Mouse (Mus musculus): Measurements from ENCODE around the gene Shroom1.
"Not testable (repeated sequence)": the region's sequence is repeated elsewhere in the genome, so short reads cannot be mapped to it uniquely, and the experiment has no call there.

The Shroom1 gene

GRCm38 (mm10) chr11:53456474-53457371 lies at the start of gene Shroom1, which contains the start of gene Gm10447:
TSS of gene Shroom1 (plus strand) at chr11:53457205.
TSS of gene Gm10447 (minus strand) at chr11:53457110.
- DNase-seq (ENCODE audit: low spot score), result no peak

- DNase-seq (ENCODE audit: low spot score), result no peak
These were observed 45.3 kb upstream of the Shroom1 start for GRCm38 (mm10) chr11:53411738-53412137.

DNA sequence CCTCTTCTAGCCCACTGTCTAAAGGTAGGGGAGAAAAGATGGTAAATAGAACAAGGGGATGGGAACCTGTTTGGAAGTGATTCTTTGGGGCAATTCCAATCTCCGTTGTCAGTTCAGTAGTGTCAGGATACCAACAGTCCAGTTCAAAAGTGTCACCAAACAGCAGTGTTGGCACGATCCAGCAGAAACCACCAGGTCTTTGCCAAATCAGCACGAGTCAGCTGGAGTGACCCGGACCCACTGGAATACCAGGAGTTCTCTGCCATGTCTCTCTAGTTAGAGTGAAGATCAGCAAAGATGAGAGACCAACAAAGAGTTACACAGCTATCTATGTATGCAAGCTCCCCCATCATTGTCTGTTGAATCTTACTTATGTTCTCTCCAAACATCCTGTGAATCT lies 43.1 kb upstream of the Shroom1 start:
- DNase-seq (ENCODE audit: low spot score), result no peak

GRCm38 (mm10) chr11:53418048-53418447 lies 39.0 kb upstream of the Shroom1 start:
- no peak for DNase-seq (ENCODE audit: low spot score)

DNA sequence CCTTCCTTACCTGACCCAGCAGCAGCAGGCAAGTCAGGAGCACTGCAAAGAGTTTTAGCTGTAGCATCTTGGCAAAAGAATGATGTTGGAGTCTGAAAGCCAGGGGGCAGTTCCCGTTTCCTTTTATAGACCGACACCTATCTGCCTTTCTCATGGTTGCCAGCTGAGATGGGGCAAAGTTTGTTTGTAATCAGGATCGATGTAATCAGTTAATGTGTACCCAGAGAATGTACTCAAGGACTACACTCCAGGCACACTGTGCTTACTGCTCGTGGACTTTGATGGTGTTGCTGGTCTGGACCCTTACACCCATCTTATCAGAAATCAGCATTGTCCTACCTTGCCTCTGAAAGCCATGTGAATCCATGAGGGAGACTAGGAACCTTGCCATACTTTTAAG lies 34.0 kb upstream of the Shroom1 start, which contains the start of gene Leap2:
TSS of gene Leap2 (minus strand) at position 135 of the 400 bp plus-strand sequence.
- no peak for DNase-seq (ENCODE audit: low spot score)

GRCm38 (mm10) chr11:53424826-53425225 lies 32.2 kb upstream of the Shroom1 start:
- no peak for DNase-seq (ENCODE audit: low spot score)

- no peak for DNase-seq (ENCODE audit: low spot score)
These were observed 31.8 kb upstream of the Shroom1 start for GRCm38 (mm10) chr11:53425251-53425650.

DNA sequence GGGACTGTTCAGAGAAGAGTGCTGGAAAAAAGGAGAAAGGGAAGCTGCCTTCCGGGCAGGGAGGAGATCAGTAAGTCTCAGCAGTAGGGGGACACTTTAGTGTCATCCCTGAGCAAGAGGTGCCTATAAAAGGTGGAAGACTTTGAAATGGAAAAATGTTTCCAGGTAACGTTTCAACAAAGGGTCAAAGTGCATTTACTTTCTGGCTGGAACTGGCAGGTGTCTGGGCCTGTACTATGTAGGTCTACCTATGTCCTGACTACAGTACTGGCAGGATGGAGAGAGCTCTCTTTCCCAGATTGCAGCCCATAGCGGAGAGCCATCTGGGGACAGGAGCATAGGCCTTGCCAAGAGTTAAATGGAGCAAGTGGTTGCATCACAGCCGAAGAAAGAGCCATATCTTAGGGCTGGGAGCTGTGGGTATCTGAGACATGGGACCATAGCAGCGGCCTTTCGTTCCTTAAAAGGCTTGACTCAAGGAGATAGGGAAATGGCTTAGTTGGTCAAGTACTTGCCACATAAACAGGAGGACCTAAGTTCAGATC lies 31.2 kb upstream of the Shroom1 start:
- no peak for DNase-seq (ENCODE audit: low spot score)

GRCm38 (mm10) chr11:53426914-53427313 lies 30.1 kb upstream of the Shroom1 start:
- DNase-seq (ENCODE audit: low spot score), result not testable (repeated sequence)

- DNase-seq (ENCODE audit: low spot score), result no peak
These were observed 28.9 kb upstream of the Shroom1 start for GRCm38 (mm10) chr11:53427993-53428715.

- DNase-seq (ENCODE audit: low spot score), result no peak
These were observed 28.3 kb upstream of the Shroom1 start for GRCm38 (mm10) chr11:53428716-53429057.

DNA sequence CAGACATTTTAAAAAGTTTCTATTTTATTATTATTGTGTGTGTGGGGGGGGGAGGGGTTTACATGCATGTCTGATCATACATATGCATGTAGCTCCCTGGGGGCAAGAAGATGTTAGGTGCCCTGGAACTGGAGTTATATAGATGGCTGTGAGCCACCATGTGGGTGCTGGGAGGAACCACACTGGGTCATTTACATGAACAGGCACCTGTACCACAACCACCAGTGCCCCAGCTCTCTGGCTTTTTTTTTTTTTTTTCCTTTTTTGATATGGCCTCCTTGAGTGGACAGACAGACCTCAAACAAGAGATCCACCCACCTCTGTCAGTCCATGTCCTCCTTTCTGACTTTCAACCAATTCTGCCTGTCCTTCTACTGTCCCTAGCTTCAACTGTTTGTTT lies 27.8 kb upstream of the Shroom1 start:
- no peak for DNase-seq (ENCODE audit: low spot score)

- DNase-seq (ENCODE audit: low spot score), result no peak
These were observed 26.7 kb upstream of the Shroom1 start for GRCm38 (mm10) chr11:53430300-53430669.

- DNase-seq (ENCODE audit: low spot score), result peak; percentile 92
These were observed 26.2 kb upstream of the Shroom1 start, which contains the start of the genes Uqcrq and Gdf9 for GRCm38 (mm10) chr11:53430670-53431346. TSS of gene Uqcrq (minus strand) at chr11:53430831. TSS of gene Gdf9 (plus strand) at chr11:53431023.

DNA sequence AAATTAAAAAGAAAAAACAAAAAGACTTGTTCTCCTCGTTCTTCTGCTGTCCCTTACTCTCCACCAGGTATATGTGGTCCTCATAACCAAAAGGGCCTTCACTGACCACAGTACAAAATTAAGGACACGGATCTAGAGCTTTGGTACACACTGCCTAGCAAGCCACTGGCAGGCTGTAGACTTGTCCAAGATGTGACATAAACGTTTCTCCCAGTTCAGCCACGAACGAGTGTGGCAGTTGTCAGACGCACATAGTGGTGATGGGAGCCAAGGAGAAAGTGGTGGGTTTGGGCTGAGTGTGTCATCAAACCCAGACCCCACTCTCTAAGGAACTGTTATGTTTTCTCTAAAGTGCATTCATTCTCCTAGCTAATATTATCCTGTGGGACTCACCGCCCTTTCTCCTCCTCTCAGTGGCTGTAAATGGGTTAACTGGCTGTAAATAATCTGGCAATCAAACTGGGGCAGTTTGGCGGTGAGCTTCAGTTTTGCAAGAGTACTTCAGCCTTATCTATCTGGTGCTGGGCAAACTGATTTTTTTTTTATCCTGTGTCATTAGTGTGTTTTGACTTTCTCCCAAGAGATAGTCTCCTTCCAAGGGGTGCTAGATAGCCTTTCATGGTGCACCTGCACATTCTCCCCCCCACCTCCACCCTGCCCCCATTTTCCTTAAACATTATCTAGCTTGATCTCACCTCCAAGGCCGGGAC lies 25.5 kb upstream of the Shroom1 start:
- DNase-seq (ENCODE audit: low spot score), result no peak

DNA sequence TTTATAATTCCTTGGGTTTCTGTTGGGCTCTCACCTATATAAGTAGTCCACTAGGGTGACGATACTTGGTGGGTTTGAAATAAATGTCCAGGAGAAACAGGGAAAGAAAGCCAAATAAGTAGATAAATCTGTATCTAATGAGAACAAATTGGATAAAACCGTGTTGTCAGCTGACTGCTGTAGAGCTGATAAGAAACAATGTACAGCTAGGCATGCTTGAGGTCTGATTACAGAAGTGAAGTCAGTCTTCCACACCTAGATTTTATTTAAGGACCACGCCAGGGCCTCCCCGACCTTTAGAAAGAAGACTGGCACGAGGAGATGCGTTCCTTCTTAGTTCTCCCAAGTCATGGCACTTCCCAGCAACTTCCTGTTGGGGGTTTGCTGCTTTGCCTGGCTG lies 23.9 kb upstream of the Shroom1 start:
- no peak for DNase-seq (ENCODE audit: low spot score)

DNA sequence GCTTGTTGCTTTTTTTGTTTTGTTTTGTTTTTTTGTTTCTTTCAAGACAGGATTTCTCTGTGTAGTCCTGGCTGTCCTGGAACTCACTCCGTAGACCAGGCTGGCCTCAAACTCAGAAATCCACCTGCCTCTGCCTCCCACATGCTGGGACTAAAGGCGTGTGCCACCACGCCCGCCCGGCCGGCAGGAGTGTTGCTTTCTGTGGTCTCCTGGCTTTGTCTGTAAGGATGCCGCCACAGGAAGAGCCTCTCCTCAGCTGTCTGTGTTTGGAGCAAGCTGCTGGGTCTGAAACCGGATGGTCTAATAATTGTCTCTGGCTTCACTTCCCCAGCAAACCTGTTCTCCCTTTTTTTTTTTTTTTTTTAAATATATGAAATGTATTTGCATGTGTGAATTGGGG lies 21.5 kb upstream of the Shroom1 start:
- no peak for DNase-seq (ENCODE audit: low spot score)

DNA sequence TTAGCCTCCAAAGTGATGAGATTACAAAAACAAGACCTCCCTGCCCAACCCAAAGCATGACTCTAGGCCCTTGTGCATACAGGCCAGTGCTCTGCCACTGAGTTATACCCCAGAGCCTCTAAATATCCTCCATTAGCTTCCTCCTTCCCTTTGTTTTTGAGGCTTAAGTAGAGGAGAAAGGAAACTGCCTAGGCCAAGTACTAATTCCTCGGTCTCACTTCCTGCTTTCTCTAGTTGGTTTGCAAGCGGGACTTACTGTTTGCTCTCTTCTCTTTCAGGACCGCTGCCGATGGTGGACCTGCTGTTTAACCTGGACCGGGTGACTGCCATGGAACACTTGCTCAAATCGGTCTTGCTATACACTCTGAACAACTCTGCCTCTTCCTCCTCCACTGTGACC lies 20.7 kb upstream of the Shroom1 start:
- no peak for DNase-seq (ENCODE audit: low spot score)

DNA sequence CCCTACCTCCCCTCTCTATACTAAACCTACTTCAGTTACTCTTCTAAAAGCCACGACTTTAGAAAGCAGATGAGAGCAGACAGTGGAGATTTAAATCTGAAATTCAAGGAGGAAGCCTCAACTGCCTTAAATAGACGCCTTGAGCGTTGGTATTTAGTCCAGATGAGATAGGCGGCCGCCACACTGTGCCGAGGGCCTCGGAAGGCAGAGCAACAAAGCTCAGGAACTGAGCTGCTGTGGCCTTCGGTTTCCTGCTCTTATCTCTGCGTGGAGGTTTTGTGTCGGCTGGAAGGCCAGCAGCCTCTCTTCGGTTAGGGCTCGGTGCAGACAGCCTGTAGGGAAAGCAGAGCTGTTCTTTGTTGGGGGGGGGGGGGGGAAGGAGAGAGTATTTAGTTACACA lies 15.1 kb upstream of the Shroom1 start:
- no peak for DNase-seq (ENCODE audit: low spot score)

GRCm38 (mm10) chr11:53443861-53444260 lies 13.1 kb upstream of the Shroom1 start:
- no peak for DNase-seq (ENCODE audit: low spot score)

GRCm38 (mm10) chr11:53445562-53445961 lies 11.4 kb upstream of the Shroom1 start:
- no peak for DNase-seq (ENCODE audit: low spot score)

- no peak for DNase-seq (ENCODE audit: low spot score)
These were observed 10.8 kb upstream of the Shroom1 start for GRCm38 (mm10) chr11:53446183-53446582.
